Mouse (Mus musculus): ENCODE data around the gene Sdk2. TPM values are rescaled to one million over a fixed set of nuclear protein-coding genes. Genes with fewer than 3 reads are reported as not detected.

Sdk2 gene
- total and polyA plus RNA-seq, 3 experiments = 0.13 TPM; not detected in 2

DNA sequence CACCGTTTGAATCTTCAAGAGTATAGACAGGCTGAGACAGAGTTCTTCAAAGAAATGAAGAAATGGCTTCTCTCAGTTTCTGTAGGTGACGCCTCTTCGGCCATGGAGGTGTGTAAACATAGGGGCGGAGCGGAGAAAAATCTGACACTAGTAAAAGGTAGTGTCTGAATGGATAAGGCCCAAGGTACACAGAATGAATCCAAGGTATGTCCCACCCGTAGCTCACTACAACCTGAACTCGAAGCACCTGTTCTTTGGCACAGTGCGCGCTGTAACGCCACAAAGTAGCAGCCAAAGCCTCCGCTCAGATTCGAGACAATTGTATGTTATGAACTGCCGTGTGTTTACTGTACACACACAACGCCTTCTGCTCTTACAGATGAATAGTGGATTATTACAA lies 311.0 kb downstream of the Sdk2 start:
- H3K27me3 ChIP-seq (ENCODE audit: control insufficient read depth in 1 of 2, insufficient read depth in 2 of 2, low read length in 2 of 2) = no peaks in the 10 kb centered on the region
- H3K9me3 ChIP-seq (replicated peaks; ENCODE audit: insufficient read depth, low read length) = no peaks in the 10 kb centered on the region
- DNase-seq (ENCODE audit: low read depth, low spot score) = no peak
- H3K4me1 ChIP-seq (ENCODE audit: control insufficient read depth in 1 of 2, insufficient read depth in 2 of 2, low read length in 2 of 2) = no peaks in the 10 kb centered on the region
- peaks cover 10% of the 10 kb centered on the region for H3K79me2 ChIP-seq (ENCODE audit: control insufficient read depth, insufficient read depth, low read length, poor library complexity)
- no peak overlapping the region for H3K4me3 ChIP-seq (ENCODE audit: control insufficient read depth in 1 of 2, insufficient read depth in 1 of 2, low read depth in 2 of 2, low read length in 2 of 2)
- no peak overlapping the region for H3K9ac ChIP-seq (ENCODE audit: control insufficient read depth, low read depth, low read length, poor library complexity, severe bottlenecking)
- TF ChIP-seq POLR2AphosphoS5 (IDR thresholded peaks at IDR 0.05; ENCODE audit: borderline replicate concordance, low read depth, low read length) (no peak), TAL1 (IDR thresholded peaks at IDR 0.05; ENCODE audit: low read length) (no peak), USF2 (IDR thresholded peaks at IDR 0.05; ENCODE audit: borderline replicate concordance in 1 of 2, insufficient read depth in 1 of 2, low read depth in 1 of 2, low read length in 2 of 2) (no peak), JUND (IDR thresholded peaks at IDR 0.05; ENCODE audit: low read depth, low read length) (no peak), CHD1 (IDR thresholded peaks at IDR 0.05; ENCODE audit: low read depth, low read length) (no peak), E2F4 (IDR thresholded peaks at IDR 0.05; ENCODE audit: borderline replicate concordance, low read depth, low read length) (no peak)
- peaks cover 0 to 3% of the 10 kb centered on the region in 2 experiments; a peak in 2 of 4 replicates for H3K36me3 ChIP-seq (ENCODE audit: control insufficient read depth in 1 of 2, insufficient read depth in 2 of 2, low read length in 2 of 2)
- no peak overlapping the region for H3K27ac ChIP-seq (ENCODE audit: control insufficient read depth, low read depth, low read length)

DNA sequence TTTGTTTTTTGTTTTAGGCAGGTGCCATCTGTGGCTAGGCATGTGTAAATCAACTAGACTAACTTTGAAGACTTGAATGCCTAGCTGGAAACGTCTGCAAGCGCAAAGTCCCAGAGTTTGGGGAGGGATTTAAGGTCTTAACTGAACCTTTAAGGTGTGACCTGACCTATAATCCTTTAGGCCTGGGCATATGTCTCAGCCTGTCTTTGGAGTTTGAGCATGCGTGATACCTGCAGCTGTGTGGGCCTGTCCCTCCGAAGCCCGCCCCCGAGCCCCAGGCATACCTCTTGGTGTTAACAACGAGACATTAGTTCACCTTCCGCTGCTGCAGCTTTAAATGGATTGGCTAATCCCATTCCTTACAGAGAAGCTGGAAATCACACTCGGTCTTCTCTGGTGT lies 312.0 kb downstream of the Sdk2 start:
- DNase-seq (ENCODE audit: low read depth, low spot score) = no peak
- Histone ChIP-seq H3K36me3 (ENCODE audit: control insufficient read depth in 1 of 2, insufficient read depth in 2 of 2, low read length in 2 of 2) (peaks cover 0 to 3% of the 10 kb centered on the region in 2 experiments; a peak in 2 of 4 replicates), H3K9ac (ENCODE audit: control insufficient read depth, low read depth, low read length, poor library complexity, severe bottlenecking) (no peak overlapping the region), H3K27ac (ENCODE audit: control insufficient read depth, low read depth, low read length) (no peak overlapping the region), H3K9me3 (replicated peaks; ENCODE audit: insufficient read depth, low read length) (no peaks in the 10 kb centered on the region), H3K4me3 (ENCODE audit: control insufficient read depth in 1 of 2, insufficient read depth in 1 of 2, low read depth in 2 of 2, low read length in 2 of 2) (no peak overlapping the region), H3K27me3 (ENCODE audit: control insufficient read depth in 1 of 2, insufficient read depth in 2 of 2, low read length in 2 of 2) (no peaks in the 10 kb centered on the region), H3K79me2 (ENCODE audit: control insufficient read depth, insufficient read depth, low read length, poor library complexity) (peaks cover 20% of the 10 kb centered on the region), H3K4me1 (ENCODE audit: control insufficient read depth in 1 of 2, insufficient read depth in 2 of 2, low read length in 2 of 2) (no peaks in the 10 kb centered on the region)
- TF ChIP-seq EP300 (IDR thresholded peaks at IDR 0.05; ENCODE audit: low read depth in 1 of 2, low read length in 2 of 2) = no peak
- TF ChIP-seq ZMIZ1 (IDR thresholded peaks at IDR 0.05; ENCODE audit: low read depth, low read length) = no peak
- no peak for TF ChIP-seq SIN3A (IDR thresholded peaks at IDR 0.05; ENCODE audit: low read length)
- no peak for TF ChIP-seq POLR2AphosphoS5 (IDR thresholded peaks at IDR 0.05; ENCODE audit: borderline replicate concordance, low read depth, low read length)
- TF ChIP-seq TCF12 (IDR thresholded peaks at IDR 0.05; ENCODE audit: low read depth, low read length) = no peak
- TF ChIP-seq HCFC1 (IDR thresholded peaks at IDR 0.05; ENCODE audit: low read depth, low read length) = no peak
- no peak for TF ChIP-seq MYC (IDR thresholded peaks at IDR 0.05; ENCODE audit: low read depth, low read length)
- no peak for TF ChIP-seq MAFK (IDR thresholded peaks at IDR 0.05; ENCODE audit: borderline replicate concordance, low read depth, low read length)
- no peak for TF ChIP-seq SMC3 (IDR thresholded peaks at IDR 0.05; ENCODE audit: low read depth, low read length)
- TF ChIP-seq NELFE (IDR thresholded peaks at IDR 0.05; ENCODE audit: low read depth, low read length) = no peak
- no peak for TF ChIP-seq TAL1 (IDR thresholded peaks at IDR 0.05; ENCODE audit: low read length)
- no peak for TF ChIP-seq ZKSCAN1 (IDR thresholded peaks at IDR 0.05; ENCODE audit: low read depth, low read length)
- no peak for TF ChIP-seq POLR2A (IDR thresholded peaks at IDR 0.05; ENCODE audit: control insufficient read depth in 1 of 2, insufficient read depth in 1 of 2, low read depth in 1 of 2, low read length in 2 of 2, poor library complexity in 1 of 2)
- TF ChIP-seq TBP (IDR thresholded peaks at IDR 0.05; ENCODE audit: low read depth, low read length) = no peak
- no peak for TF ChIP-seq MYB (IDR thresholded peaks at IDR 0.05; ENCODE audit: low read depth, low read length)
- no peak for TF ChIP-seq UBTF (IDR thresholded peaks at IDR 0.05; ENCODE audit: borderline replicate concordance, insufficient read depth, low read depth, low read length)
- no peak for TF ChIP-seq USF1 (IDR thresholded peaks at IDR 0.05; ENCODE audit: low read depth, low read length)
- no peak for TF ChIP-seq ELF1 (IDR thresholded peaks at IDR 0.05; ENCODE audit: low read depth, low read length)
